Mouse (Mus musculus) stomach, postnatal 0 days (tissue): ENCODE measurements around the gene Nemp1.

Experiments used
- CTCF ChIP-seq: IDR thresholded peaks from 2 replicates; pipeline ENCODE4 v1.5.1; 2016; ENCODE audit warnings: antibody characterized with exemption, low read depth, mild to moderate bottlenecking, moderate library complexity
- EP300 ChIP-seq: optimal IDR thresholded peaks from 2 replicates; pipeline ENCODE3; 2016; ENCODE audit warnings: antibody characterized with exemption

DNA sequence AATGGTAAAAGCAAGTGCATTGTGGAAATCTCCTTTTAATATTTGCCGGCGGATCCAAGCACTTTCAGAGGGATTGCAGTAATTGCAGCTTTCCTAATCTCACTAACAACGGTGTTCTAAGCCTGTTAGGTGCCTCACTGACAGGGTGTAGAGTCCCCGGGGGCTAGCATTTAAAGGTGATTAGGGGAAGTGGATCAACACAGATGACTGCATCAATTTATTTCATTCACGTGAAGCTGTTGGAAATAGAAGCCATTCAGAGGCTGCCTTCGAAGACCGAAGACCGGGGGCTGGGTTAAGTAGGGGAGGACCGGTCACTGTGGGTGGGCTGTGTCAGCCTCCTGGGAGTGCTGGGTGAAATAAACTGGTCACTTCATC lies 64.2 kb downstream of the Nemp1 start:
- TF ChIP-seq EP300 (no peak), CTCF (no peak)
